Mouse (Mus musculus): ENCODE data around the gene Rbck1. TPM values are rescaled to one million over a fixed set of nuclear protein-coding genes. Genes with fewer than 3 reads are reported as not detected.

Rbck1 gene
- polyA plus RNA-seq, 1 experiment: 111 TPM

GRCm38 (mm10) chr2:152324842-152325241 is 7.6 kb downstream of the Rbck1 start:
- Histone ChIP-seq H3K4me1 (ENCODE audit: control insufficient read depth, insufficient read depth, low read length) (no peaks in the 10 kb centered on the region), H3K4me3 (replicated peaks; ENCODE audit: control insufficient read depth, low read depth, low read length) (no peak overlapping the region), H3K27ac (ENCODE audit: control insufficient read depth, insufficient read depth, low read depth, low read length, poor library complexity) (no peak overlapping the region)
- TF ChIP-seq POLR2A (IDR thresholded peaks at IDR 0.05; ENCODE audit: borderline replicate concordance, control insufficient read depth, low read depth, low read length) (no peak), CTCF (IDR thresholded peaks at IDR 0.05; ENCODE audit: control insufficient read depth, insufficient read depth, low read length) (no peak)
- WGBS: 85% methylated on average over 3 of the region's 3 CpGs

DNA sequence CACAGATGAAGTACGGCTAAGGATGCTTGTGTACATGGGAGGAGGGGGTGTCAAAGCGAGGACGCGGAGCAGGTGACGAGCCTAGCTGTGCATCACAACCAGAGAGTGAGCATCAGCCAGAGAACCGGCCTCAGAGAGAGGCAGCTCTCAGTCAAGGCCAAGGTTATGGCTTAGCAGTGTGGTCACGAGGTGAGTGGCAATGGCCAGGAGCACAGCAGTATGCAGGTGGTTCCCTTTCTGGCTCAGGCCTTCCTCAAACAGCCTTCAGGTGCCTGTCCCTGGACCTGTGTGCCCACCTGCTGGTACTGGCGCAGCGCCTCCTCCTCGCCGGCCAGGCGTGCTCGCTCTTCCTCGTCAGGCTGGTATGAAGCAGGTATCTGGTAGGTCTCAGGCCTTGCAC is 8.5 kb downstream of the Rbck1 start:
- no peaks in the 10 kb centered on the region for H3K4me1 ChIP-seq (ENCODE audit: control insufficient read depth, insufficient read depth, low read length)
- WGBS: 93% methylated on average over 14 of the region's 14 CpGs
- TF ChIP-seq CTCF (IDR thresholded peaks at IDR 0.05; ENCODE audit: control insufficient read depth, insufficient read depth, low read length) (no peak), POLR2A (IDR thresholded peaks at IDR 0.05; ENCODE audit: borderline replicate concordance, control insufficient read depth, low read depth, low read length) (no peak)

DNA sequence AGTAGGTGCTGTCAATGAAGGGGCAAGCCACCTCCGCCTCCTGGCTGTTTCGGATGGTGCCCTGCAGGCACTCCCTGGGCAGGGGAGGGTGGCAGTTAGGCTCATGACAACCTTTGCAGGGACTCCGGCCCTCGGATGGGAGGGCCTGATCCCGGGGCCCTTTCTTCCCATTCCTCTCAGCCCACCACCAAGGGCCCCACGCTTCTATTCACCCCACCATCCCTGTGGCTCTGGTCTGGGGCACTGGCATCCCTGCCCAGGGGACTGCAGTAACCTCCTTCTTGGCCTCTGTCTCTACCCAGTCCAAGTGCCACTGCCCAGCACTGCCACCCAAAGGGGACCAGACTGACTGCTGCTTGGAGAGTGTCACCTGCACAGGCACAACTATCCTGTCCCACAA is 10.3 kb downstream of the Rbck1 start:
- 88% methylated on average over 6 of the region's 6 CpGs for WGBS
- H3K4me3 ChIP-seq (replicated peaks; ENCODE audit: control insufficient read depth, low read depth, low read length): no peak overlapping the region
- TF ChIP-seq CTCF (IDR thresholded peaks at IDR 0.05; ENCODE audit: control insufficient read depth, insufficient read depth, low read length) (no peak), POLR2A (IDR thresholded peaks at IDR 0.05; ENCODE audit: borderline replicate concordance, control insufficient read depth, low read depth, low read length) (no peak)
- no peak overlapping the region for H3K27ac ChIP-seq (ENCODE audit: control insufficient read depth, insufficient read depth, low read depth, low read length, poor library complexity)
- H3K4me1 ChIP-seq (ENCODE audit: control insufficient read depth, insufficient read depth, low read length): no peaks in the 10 kb centered on the region

More for the DNA sequence above, 8.5 kb downstream of the Rbck1 start:
- Histone ChIP-seq H3K4me3 (replicated peaks; ENCODE audit: control insufficient read depth, low read depth, low read length) (no peak overlapping the region), H3K27ac (ENCODE audit: control insufficient read depth, insufficient read depth, low read depth, low read length, poor library complexity) (no peak overlapping the region)

GRCm38 (mm10) chr2:152321558-152321957 is 10.9 kb downstream of the Rbck1 start:
- no peak overlapping the region for H3K4me3 ChIP-seq (replicated peaks; ENCODE audit: control insufficient read depth, low read depth, low read length)
- 82% methylated on average over 5 of the region's 5 CpGs for WGBS
- no peak for TF ChIP-seq CTCF (IDR thresholded peaks at IDR 0.05; ENCODE audit: control insufficient read depth, insufficient read depth, low read length)

DNA sequence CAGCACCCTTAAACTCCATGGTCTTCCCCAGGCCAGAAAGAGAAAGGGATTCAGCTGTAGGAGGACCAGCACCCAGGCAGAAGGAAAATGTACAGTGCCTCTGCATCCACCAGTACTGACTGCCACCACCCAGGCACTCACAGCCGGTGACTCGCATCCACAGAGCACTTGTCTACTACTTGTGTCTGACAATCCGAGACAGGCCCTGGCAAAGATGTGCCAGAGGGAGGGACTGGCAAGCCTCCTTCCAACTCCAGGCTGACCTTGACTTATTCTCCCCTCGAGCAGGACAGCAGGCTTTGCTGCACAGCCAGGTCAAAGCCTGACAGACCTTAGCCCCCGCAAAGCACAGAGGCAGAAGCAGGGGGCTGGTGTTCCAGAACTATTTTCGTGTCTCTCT is 15.4 kb downstream of the Rbck1 start:
- TF ChIP-seq POLR2A (IDR thresholded peaks at IDR 0.05; ENCODE audit: borderline replicate concordance, control insufficient read depth, low read depth, low read length) (no peak), CTCF (IDR thresholded peaks at IDR 0.05; ENCODE audit: control insufficient read depth, insufficient read depth, low read length) (no peak)
- Histone ChIP-seq H3K4me1 (ENCODE audit: control insufficient read depth, insufficient read depth, low read length) (no peaks in the 10 kb centered on the region), H3K4me3 (replicated peaks; ENCODE audit: control insufficient read depth, low read depth, low read length) (no peak overlapping the region), H3K27ac (ENCODE audit: control insufficient read depth, insufficient read depth, low read depth, low read length, poor library complexity) (no peak overlapping the region)
- 83% methylated on average over 6 of the region's 6 CpGs for WGBS

More at GRCm38 (mm10) chr2:152321558-152321957, 10.9 kb downstream of the Rbck1 start:
- no peaks in the 10 kb centered on the region for H3K4me1 ChIP-seq (ENCODE audit: control insufficient read depth, insufficient read depth, low read length)
- H3K27ac ChIP-seq (ENCODE audit: control insufficient read depth, insufficient read depth, low read depth, low read length, poor library complexity): no peak overlapping the region

DNA sequence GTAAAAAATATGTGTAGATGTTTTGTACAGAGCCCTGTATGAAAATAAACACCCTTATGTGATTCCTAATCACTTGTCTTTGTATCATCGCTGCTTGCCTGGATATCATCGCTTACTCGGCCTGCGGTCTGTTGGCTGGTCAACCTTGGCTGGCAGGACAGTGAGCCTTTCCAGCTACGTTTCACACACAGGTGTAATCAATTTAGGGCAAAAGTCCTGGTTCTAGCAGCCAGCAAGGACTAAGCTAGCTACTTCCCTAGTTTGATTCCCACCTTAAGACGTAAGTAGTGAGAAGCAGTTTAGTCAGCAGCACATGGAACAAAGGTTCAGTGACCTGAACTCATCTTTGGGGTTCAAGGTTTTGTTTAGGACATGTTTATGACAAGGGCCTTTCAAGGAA is 18.5 kb downstream of the Rbck1 start:
- TF ChIP-seq POLR2A (IDR thresholded peaks at IDR 0.05; ENCODE audit: borderline replicate concordance, control insufficient read depth, low read depth, low read length) (no peak), CTCF (IDR thresholded peaks at IDR 0.05; ENCODE audit: control insufficient read depth, insufficient read depth, low read length) (no peak)
- Histone ChIP-seq H3K4me3 (replicated peaks; ENCODE audit: control insufficient read depth, low read depth, low read length) (no peak overlapping the region), H3K4me1 (ENCODE audit: control insufficient read depth, insufficient read depth, low read length) (no peaks in the 10 kb centered on the region), H3K27ac (ENCODE audit: control insufficient read depth, insufficient read depth, low read depth, low read length, poor library complexity) (no peak overlapping the region)
- 96% methylated on average over 6 of the region's 6 CpGs for WGBS

- no peak overlapping the region for H3K27ac ChIP-seq (ENCODE audit: control insufficient read depth, insufficient read depth, low read depth, low read length, poor library complexity)
- H3K4me1 ChIP-seq (ENCODE audit: control insufficient read depth, insufficient read depth, low read length): no peaks in the 10 kb centered on the region
- H3K4me3 ChIP-seq (replicated peaks; ENCODE audit: control insufficient read depth, low read depth, low read length): no peak overlapping the region
- WGBS: 84% methylated on average over 7 of the region's 7 CpGs
- TF ChIP-seq CTCF (IDR thresholded peaks at IDR 0.05; ENCODE audit: control insufficient read depth, insufficient read depth, low read length): no peak
- TF ChIP-seq POLR2A (IDR thresholded peaks at IDR 0.05; ENCODE audit: borderline replicate concordance, control insufficient read depth, low read depth, low read length): no peak
Measured at GRCm38 (mm10) chr2:152312996-152313395, 19.5 kb downstream of the Rbck1 start.

GRCm38 (mm10) chr2:152307186-152307585 is 25.3 kb downstream of the Rbck1 start:
- H3K4me3 ChIP-seq (replicated peaks; ENCODE audit: control insufficient read depth, low read depth, low read length): no peak overlapping the region
- TF ChIP-seq POLR2A (IDR thresholded peaks at IDR 0.05; ENCODE audit: borderline replicate concordance, control insufficient read depth, low read depth, low read length): no peak
- no peak for TF ChIP-seq CTCF (IDR thresholded peaks at IDR 0.05; ENCODE audit: control insufficient read depth, insufficient read depth, low read length)
- H3K4me1 ChIP-seq (ENCODE audit: control insufficient read depth, insufficient read depth, low read length): no peaks in the 10 kb centered on the region
- 88% methylated on average over 3 of the region's 3 CpGs for WGBS
- H3K27ac ChIP-seq (ENCODE audit: control insufficient read depth, insufficient read depth, low read depth, low read length, poor library complexity): no peak overlapping the region

DNA sequence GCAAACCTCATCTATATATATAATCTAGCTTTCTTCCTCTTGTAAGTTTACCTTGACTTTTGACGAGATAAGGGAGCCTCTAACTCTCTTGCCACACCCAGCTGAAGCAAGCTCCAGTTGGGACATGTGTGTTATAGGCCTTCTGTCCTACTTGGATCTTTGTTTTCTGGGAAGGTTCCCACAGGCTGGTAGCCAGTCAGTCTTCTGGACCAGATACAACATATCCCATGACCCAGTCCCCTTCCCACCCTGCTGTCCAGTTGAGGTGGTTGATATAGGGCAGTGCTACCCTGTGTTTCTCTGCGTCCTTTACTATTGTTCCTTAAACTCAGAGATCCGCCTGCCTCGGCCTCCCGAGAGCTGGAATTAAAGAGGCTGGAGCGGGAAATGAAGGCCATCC is 27.0 kb downstream of the Rbck1 start:
- WGBS: 82% methylated on average over 6 of the region's 6 CpGs
- TF ChIP-seq POLR2A (IDR thresholded peaks at IDR 0.05; ENCODE audit: borderline replicate concordance, control insufficient read depth, low read depth, low read length): no peak
- no peak for TF ChIP-seq CTCF (IDR thresholded peaks at IDR 0.05; ENCODE audit: control insufficient read depth, insufficient read depth, low read length)
- Histone ChIP-seq H3K27ac (ENCODE audit: control insufficient read depth, insufficient read depth, low read depth, low read length, poor library complexity) (no peak overlapping the region), H3K4me1 (ENCODE audit: control insufficient read depth, insufficient read depth, low read length) (no peaks in the 10 kb centered on the region), H3K4me3 (replicated peaks; ENCODE audit: control insufficient read depth, low read depth, low read length) (no peak overlapping the region)
